Mouse (Mus musculus) bone marrow macrophage, adult 2 months (primary cell): ENCODE measurements at regions not wholly inside any gene's neighbourhood (a gene's known extent, or its start where the extent isn't known, plus 50 kb on each side); places are given as distances from the start of the nearest gene placed in this dataset.

Experiments
- CTCF ChIP-seq: IDR thresholded peaks from 2 replicates; pipeline ENCODE4 v1.5.1; 2012; ENCODE audit warnings: low read depth, mild to moderate bottlenecking, low read length, moderate library complexity
- POLR2A ChIP-seq: IDR thresholded peaks from 2 replicates; pipeline ENCODE4 v1.6.1; 2012; ENCODE audit warnings: mild to moderate bottlenecking, low read depth, low read length, borderline replicate concordance

GRCm38 (mm10) chr3:149358570-149359193, 368.3 kb upstream of the Adgrl2 start:
- TF ChIP-seq POLR2A (no peak), CTCF (no peak)
